Mouse (Mus musculus) right cerebral cortex, postnatal 36 days (tissue): Measurements from ENCODE around the gene Wdfy1.

Experiments used
- DNase-seq, 2 experiments: peaks; one replicate each; pipeline ENCODE4 v3.0.0; 2022; ENCODE audit warnings: low spot score in 2 of 2, mixed read lengths in 1 of 2

Gene Wdfy1

DNA sequence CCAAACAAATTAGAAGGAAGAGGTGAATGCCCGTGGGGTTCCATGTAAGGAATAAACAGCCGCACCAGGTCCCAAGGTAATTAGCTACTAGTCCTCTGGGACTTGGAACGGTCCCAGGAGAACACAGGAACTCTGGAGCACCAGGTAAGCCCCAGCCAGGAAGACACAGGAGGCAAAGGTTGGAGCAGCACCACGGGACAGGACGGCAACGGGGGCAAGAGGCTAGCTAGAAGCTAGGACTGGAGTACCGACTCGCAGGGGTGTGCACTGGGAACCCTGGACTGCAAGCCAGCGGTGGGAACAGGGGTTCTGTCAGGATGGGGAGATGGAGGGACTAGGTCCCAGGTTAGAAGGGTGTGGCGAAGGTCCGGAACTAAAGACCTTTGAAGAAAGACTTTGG is 15.3 kb downstream of the Wdfy1 start:
- no peak for DNase-seq

DNA sequence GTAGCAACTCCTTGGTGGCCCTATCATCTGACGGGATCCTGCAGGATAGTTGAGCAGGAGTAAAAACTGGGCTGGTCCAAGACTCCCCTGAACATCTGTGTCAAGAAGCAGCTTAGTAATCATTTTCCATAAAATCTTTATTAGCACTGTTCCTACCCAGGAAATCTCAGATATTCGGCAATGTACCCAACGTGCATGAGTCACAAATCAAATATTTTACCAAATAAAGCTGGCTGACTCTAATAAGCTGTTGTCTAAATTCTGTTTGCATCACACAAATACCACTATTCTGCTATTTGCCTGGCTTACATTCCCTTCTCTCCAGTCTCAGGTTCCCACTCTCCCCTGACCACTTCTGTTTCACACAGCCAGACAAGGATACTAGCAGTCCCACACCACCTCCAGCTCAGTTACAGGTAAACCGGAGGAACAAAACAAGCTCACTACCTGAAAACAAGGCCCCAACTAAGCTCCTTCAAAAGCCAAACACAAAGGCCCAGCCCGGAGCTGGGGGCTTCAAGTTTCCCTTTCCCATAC is 16.4 kb downstream of the Wdfy1 start:
- DNase-seq = no peak

DNA sequence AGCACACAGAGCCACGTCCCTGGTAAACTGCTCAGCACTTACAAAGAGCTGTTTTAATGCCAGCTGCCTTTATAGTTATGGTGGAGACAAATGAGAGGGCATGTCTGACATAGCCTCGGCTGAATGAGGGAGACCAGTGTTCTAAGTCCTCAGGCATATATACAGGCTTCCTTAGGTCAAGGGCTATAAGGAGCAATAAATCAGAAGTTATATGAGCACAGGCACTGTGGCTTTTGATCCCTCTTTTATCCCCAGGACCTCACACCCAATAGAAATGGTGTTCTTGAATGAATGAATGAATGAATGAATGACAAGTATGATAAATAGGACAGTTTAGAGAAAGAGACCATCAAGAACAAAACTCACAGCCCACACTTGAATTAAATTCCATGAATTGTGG is 16.9 kb downstream of the Wdfy1 start:
- DNase-seq = no peak

DNA sequence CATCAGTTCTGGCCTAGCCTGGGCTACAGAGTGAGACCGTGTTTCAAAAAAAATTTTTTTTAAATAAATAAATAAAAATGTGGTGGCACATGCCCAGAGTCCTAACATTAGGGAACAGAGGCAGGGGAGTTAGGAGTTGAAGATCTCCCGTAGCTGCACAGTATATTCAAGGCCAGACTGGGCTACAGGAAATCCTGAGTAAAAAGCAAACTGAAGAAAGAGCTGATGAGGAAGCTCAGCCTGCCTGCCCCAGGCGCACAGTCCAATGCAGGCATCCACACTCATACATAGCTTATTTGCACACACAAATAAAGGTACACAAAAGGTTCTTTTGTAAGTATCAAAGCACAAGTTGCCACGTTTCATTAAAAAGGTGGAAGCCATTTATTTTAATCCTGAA is 18.3 kb downstream of the Wdfy1 start:
- DNase-seq = no peak

DNA sequence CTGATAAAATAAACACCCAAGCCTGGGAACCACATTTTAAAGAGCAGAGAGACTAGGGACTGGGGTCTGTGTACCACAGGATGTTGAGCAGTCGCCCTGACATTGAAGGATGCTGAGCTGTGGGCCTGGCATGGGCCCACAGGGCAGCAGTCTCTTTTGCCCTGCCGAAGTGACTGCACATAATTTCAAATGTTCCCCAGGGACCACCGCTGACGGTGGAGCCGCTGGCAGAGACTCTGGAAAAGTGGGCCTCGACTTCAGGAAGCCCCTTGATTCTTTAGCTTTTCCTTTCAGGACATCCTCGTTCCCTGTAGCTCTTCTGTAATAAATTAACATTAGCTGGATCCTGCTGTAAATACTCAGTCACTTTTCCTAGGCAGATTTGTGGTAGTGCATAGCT is 18.8 kb downstream of the Wdfy1 start:
- DNase-seq = no peak

DNA sequence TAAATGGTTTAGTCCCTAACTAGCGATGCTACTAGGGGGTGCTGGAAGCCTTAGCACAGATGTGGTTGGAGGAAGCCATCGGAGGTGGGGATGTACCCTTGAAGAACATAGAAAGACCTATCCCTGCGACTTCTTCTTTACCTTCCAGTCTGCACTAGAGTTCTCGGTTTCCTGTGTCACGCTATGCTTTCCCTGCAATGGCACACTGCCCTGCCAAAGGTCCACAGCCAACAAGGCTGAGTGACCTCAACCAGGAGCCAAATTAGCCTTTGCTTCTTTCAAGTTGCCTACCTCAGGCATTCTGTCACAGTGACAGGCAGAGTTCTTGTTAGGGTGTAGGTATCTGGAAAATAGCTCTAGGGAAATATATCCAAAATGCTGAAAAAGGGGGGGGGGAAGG is 19.5 kb downstream of the Wdfy1 start:
- DNase-seq = no peak

DNA sequence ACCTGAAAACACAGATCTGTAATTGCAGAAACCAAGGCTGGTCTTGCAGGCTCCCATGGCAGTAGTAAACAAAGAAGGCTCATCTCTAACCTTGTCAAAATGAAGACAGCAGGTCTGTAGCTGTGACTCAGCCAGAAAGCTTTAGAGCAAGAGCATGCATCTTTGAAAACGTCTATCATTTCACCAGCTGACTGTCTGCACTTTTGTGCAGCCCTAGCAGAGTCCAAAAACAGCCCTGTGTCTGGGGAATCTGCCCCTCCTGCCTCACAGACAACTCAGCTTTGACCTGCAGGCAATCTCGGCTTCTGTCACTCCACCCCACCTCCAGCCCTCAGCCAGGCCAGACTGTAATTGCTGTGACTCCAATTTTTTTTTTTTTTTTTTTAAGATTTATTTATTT is 20.6 kb downstream of the Wdfy1 start:
- DNase-seq = no peak

DNA sequence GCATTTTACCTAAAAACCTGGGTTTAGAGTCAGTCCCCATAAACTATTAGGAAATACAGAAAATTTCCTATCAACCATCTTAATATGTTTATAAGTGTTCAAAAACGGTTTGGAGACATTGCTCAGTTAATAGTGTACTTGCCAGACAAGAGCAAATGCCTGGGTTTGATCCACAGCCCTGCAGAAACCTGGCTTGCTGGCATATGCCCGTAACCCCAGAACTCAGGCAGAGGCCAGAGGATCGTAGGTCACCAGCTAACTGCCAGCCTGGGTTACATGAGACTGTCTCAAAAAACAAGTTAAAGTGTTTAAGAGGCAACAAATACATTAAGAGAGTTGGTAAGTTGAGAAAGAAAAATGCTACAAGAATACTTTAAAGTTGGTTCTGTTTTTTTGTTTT is 21.0 kb downstream of the Wdfy1 start:
- DNase-seq = no peak

DNA sequence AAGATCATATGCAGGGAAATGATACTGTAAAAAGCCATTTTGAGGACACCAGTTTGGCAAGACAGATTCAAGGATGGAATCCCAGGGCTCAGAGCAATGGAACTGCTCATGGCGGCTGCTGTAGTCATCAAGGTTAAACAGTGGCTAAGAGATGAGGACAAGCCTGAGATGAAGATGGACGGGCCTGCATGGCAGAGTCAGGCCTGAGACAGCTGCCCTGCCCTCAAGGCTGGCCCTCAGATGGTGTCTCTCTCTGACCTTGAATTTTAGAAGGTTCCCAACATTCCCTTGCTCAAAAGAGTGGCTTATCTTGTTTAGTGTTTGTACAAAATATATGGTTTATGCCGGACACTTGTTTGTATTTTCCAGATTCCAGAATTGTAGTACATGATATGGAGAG is 22.5 kb downstream of the Wdfy1 start:
- no peak for DNase-seq

DNA sequence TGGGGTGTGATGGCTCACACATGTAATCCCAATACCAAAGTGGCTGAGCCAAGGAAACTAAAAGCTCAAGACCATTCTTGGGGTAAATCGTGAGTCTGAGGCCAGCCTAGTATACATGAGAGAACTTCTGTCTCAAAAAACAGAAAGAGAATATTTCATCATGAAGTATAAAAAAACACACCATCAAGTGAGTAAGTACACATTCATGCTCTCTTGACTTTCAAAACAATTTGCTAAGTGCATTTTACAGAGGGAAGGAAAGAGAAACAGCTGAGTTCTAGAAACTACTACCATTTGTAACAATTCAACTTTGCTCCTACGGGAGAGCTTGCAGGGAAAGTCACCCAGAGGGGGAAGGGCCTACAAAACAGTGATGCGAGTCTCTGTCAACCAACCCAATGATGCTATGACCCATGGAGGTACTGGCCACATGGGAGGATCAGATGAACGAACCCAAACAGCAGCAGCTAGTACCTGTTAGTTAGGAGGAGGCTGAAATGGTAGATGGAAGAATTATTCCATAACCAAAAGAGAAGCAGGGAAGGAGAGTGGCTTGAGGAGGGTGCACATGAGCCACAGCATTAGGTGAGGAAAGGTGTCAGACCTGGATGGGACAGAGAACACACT is 23.1 kb downstream of the Wdfy1 start:
- no peak for DNase-seq

DNA sequence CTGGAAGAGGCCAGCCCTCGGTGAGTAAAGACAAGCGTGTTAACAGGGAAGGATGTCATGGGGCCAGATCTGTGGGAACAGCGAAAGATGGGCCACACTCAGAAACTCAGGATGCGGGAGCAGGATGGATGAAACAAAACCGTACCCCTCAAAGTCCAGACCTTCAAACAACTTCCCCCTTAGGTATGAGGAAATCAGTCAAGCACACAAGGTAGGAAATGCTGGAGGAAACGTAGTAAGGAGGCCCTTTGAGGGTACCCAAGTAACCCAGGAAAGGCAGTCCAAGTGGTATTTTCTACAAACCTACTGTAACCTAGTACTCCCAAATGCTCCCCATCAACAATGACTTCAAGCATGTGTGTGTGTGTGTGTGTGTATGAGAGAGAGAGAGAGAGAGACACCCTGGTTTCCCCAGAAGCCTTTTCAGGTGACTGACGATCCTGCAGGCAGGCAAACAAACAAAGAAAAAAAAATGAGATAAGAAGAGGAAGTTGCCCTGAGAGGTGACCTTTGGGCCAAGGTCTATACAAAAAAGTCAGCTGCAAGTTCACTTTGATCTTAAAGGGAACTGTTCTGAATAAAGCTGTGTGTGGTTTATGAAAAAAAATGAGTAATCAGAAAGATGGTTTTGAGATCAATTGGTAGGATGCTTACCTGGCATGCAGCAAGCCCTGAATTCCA is 23.8 kb downstream of the Wdfy1 start:
- DNase-seq = no peak

DNA sequence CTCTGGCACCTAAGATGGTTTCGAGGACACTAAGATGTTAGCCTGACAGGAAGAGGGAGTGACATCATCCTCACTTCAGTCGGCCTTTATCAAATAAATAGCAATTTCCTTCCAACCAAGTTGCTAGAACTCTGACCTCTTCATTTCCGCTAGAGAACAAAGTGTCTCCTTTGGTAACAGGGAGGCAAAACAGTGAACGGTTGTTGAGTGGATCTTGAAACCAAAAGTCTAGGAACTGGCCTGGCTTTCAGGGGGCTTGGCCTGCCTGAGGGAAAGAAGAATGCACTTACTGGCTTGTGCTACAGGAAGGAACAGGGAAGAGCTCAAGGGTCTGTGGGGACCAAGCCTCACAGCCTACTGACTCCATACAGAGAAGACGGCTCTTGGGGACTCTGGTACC is 24.8 kb downstream of the Wdfy1 start:
- no peak for DNase-seq

DNA sequence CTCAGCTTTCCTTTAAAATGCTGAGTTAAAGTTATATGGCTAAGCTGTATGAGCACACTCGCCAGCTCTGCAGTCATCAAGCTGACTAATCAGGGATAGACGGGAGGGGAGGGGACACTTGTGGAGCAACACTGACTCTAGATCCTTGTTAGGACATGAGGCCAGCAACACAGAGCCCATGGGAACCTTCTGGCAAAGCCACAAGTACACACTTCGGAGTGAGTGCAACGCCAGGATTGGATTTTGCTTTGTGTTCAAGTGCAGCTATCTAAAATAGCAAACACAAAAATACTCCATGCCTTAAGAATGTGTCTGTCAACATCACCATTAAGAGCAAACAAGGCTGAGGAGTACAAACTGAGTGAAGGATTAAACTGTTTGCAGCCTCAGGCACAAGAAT is 29.9 kb downstream of the Wdfy1 start:
- DNase-seq = no peak

DNA sequence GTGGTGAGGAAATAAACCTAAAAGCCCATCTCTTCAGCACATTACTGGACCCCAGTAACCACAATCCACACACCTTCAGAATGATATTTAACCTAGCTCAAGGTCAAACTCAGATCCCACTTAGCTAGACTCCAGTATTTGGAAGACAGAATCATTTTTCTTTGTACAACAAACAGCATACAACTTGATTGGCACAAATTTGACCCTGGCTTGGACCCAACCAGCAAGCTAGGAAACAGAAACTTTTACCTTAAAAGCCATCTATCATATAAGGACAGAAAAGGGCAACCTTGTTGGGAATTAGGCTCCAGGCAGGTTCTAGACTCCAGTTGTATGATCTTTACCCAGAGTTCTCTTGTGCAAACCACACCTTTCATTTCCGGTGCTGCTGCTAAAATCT is 32.6 kb downstream of the Wdfy1 start:
- no peak for DNase-seq

DNA sequence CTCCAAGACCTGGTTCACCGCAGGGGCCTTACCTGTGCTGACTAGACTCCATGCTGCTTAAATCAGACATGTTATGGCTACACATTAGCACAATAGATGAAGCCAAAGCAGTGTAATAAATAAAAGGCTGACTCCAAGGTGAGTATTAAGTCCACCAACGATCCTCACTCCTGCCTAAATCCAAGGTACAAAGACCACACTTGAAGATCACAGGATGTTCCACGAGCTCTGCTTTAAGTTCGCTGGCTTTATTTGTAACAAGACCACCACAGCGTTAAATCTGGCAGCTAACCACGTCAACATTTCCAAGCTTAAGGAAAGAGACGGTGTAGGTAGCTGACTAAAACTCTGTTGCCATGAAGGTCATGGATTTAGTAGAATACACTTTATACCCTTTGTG is 33.0 kb downstream of the Wdfy1 start:
- no peak for DNase-seq

DNA sequence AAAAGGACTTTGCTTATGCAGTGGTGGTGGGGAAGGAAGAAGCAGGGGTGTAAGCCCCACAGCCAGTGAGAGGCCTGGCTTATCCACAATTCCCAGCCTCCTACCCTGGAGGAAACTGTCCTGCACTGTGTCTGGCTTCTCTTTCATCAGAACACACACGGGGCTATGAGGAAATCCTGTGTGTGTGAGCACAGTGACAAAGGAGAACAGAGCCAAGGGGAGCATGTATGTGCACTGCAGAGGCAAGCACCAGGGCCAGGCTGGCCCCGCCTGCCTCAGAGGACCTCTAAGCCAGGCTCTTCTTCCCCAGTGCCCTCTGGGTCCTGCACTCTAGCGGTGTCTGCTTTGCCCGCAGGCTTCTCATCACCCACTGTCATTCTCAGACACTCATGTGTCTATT is 34.9 kb downstream of the Wdfy1 start:
- DNase-seq = no peak

DNA sequence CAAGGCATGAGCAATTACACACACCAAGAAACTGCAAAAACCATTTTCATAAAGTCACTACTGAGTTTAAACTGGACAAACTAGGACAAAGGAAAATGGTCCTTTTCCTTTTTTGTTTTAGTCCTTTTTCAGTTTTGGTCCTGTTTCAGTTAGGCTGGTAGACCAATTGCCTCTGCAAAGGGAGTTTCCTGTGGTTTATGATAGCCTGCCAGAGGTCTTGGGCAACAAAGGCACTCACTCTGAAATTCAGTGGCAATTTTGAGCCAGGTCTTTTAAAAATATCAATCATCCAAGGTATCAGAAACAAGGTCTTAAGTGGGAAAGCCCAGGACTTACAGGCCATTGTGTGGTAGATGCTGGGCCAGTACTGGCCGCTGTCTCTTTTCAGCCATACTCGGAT is 36.2 kb downstream of the Wdfy1 start:
- DNase-seq = no peak

DNA sequence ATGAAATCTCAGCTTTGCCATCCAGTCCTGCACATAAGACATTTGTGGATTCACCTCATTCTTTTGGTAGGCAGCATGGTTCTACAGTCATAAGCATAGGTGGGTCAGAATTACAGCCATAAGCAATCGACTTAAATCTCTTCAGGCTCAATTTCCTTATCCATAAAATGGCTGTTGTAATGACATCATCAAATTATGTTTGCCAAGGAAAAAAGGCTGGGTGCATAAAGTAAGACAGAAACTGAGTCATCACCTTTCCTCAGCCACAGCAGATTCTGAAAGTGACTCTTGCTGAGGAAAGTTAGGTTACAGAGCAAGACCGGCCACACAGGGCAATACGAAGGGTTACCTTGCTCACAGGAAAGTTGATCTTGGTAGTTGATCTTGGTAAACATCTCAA is 39.5 kb downstream of the Wdfy1 start:
- no peak for DNase-seq

DNA sequence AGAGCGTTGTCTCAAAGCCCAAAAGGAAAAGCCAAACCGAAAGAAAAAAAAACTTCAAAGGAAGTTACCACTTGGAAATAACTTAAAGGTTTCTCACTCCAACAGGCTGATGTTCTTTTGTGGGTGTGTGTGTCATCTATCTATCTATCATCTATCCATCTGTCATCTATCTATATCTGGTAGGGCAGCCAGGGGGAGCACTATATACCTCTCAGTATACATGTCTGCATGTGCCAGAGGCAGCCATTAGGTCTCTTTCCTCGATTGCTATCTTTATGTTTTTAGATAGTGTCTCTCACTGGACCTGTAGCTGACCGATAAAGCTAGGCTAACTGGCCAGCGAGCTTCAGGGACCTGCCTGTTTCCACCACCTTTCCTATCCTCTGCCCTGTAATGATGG is 41.1 kb downstream of the Wdfy1 start:
- DNase-seq = no peak

DNA sequence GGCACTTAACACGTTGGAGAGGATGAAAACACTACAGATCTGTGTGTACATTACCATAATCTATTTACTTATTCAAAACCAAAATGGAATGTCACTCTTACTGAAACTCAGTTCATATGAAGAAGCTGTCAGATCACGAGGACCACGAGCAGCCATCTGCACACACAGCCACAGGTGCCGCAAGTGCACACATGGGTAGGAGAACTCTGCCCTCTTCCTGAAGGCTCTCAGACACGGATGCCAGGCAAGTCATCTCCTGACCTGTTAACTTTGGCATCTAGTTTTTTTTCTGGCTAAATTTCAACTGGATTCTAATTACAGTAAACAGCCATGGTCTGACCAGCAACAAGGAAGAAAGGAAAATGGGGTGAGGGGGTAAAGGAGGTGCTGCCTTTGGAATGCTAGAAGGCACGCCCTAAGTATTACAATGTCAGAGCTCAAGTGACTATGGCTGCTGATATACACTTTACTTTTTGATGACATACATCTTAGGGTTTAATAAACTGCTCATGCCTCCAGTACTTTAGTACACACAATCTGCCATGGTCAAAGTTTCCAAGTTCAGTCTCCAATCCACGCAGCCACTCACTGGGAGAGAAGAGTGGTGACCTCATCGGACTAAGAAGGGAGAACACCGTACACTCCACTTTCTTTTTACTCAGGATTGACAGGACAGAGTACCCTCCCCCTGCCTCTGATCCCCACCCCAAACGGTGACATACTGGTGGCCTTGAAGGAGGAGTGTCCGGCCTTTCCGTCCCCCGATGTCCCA is 61.6 kb downstream of the Wdfy1 start:
- no peak for DNase-seq

DNA sequence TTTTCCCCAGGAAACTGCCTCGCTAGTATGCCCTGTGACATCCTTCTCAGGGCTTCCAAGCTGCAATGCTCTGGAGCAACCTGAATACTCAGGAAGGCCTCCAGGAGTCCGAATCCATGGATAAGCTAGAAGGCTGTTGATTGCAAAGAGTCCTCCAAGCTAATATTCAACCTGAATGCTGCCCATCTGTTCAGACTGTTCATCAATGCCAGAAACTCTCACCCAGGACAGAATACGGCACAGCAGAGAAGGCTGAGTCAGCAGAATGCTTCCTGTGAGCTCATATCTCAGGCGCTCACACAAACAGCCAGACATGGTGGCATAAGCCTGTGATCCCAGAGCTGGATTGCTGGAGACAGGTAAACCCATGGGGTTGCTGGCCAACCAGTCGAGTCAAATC is 62.9 kb downstream of the Wdfy1 start:
- no peak for DNase-seq

DNA sequence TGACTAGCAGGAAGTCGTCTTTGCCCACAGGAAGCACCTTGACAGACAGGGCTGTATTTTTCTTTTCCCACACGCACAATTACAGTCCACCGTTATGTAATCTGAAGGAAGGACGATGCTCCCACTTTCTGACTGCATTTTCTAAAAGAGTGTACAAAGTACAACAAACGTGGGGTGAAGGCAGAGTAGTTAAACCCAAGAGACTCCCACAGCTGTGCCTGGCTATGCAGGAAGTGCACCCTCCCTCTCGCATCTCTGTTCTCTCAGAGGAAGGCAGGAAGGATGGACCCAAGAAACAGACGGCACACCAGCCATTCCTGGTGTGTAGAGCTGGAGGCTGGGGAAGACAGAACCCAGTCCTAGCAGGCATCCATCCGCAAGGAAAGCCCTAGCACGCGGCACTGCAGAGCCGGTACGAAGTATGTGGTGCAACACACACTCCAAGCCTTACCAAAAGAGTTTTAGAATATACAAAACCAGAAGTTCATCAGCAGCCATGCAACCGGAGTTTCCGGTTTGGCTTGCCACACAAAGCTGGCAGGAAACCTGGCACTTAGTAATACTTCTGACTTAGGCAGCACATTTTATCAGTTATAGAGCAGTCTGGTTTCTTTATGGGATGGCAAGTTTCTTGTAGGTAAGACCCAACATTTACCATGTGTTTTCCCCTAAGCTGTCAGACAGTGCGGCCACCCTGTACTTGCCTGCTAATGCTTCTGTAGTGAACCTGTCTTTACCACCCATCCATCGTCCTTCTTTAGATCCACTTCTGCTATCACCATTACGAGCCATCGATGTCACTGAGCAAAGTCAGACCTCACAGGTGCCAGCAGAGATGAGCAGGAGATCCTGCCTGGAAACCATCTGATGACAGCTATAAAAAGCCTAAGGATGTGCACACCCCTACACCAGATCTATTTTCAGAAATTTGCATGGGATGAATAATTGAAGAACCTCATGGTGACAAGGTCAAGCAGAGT is 64.5 kb downstream of the Wdfy1 start:
- peak; percentile 27 to 45 for DNase-seq
